Mouse (Mus musculus): Measurements from ENCODE around the gene Ubl3. TPM values are rescaled to one million over a fixed set of nuclear protein-coding genes. Genes with fewer than 3 reads are reported as not detected.

Ubl3 gene
- polyA plus RNA-seq, 1 experiment: 26.7 TPM

- no peak for TF ChIP-seq GATA1 (IDR thresholded peaks at IDR 0.05; ENCODE audit: low read length)
Observed at GRCm38 (mm10) chr5:148550393-148550792, 2.2 kb downstream of the Ubl3 start.

- TF ChIP-seq GATA1 (IDR thresholded peaks at IDR 0.05; ENCODE audit: low read length): no peak
Observed at GRCm38 (mm10) chr5:148549307-148549706, 3.3 kb downstream of the Ubl3 start.

GRCm38 (mm10) chr5:148548568-148548967 lies 4.0 kb downstream of the Ubl3 start:
- TF ChIP-seq GATA1 (IDR thresholded peaks at IDR 0.05; ENCODE audit: low read length): no peak

- TF ChIP-seq GATA1 (IDR thresholded peaks at IDR 0.05; ENCODE audit: low read length): no peak
Observed at GRCm38 (mm10) chr5:148547870-148548456, 4.6 kb downstream of the Ubl3 start.

- no peak for TF ChIP-seq GATA1 (IDR thresholded peaks at IDR 0.05; ENCODE audit: low read length)
Observed at GRCm38 (mm10) chr5:148546970-148547369, 5.6 kb downstream of the Ubl3 start.

- TF ChIP-seq GATA1 (IDR thresholded peaks at IDR 0.05; ENCODE audit: low read length): no peak
Observed at GRCm38 (mm10) chr5:148544733-148545132, 7.9 kb downstream of the Ubl3 start.

GRCm38 (mm10) chr5:148542196-148542595 lies 10.4 kb downstream of the Ubl3 start:
- TF ChIP-seq GATA1 (IDR thresholded peaks at IDR 0.05; ENCODE audit: low read length): no peak

- TF ChIP-seq GATA1 (IDR thresholded peaks at IDR 0.05; ENCODE audit: low read length): no peak
Observed at GRCm38 (mm10) chr5:148535669-148536430, 16.7 kb downstream of the Ubl3 start.

- TF ChIP-seq GATA1 (IDR thresholded peaks at IDR 0.05; ENCODE audit: low read length): no peak
Observed at GRCm38 (mm10) chr5:148534644-148535043, 17.9 kb downstream of the Ubl3 start.

GRCm38 (mm10) chr5:148533924-148534323 lies 18.7 kb downstream of the Ubl3 start:
- TF ChIP-seq GATA1 (IDR thresholded peaks at IDR 0.05; ENCODE audit: low read length): no peak

- TF ChIP-seq GATA1 (IDR thresholded peaks at IDR 0.05; ENCODE audit: low read length): no peak
Observed at GRCm38 (mm10) chr5:148532201-148532600, 20.4 kb downstream of the Ubl3 start.

GRCm38 (mm10) chr5:148527632-148528031 lies 25.0 kb downstream of the Ubl3 start:
- TF ChIP-seq GATA1 (IDR thresholded peaks at IDR 0.05; ENCODE audit: low read length): no peak

- TF ChIP-seq GATA1 (IDR thresholded peaks at IDR 0.05; ENCODE audit: low read length): no peak
Observed at GRCm38 (mm10) chr5:148526631-148527030, 26.0 kb downstream of the Ubl3 start.

- no peak for TF ChIP-seq GATA1 (IDR thresholded peaks at IDR 0.05; ENCODE audit: low read length)
Observed at GRCm38 (mm10) chr5:148523202-148523971, 29.2 kb downstream of the Ubl3 start.

GRCm38 (mm10) chr5:148522378-148522777 lies 30.2 kb downstream of the Ubl3 start:
- no peak for TF ChIP-seq GATA1 (IDR thresholded peaks at IDR 0.05; ENCODE audit: low read length)

GRCm38 (mm10) chr5:148517445-148517844 lies 35.1 kb downstream of the Ubl3 start:
- no peak for TF ChIP-seq GATA1 (IDR thresholded peaks at IDR 0.05; ENCODE audit: low read length)

Measured in G1E-ER4 (cell line).